Mouse (Mus musculus): ENCODE data around the gene Il21r. TPM values are rescaled to one million over a fixed set of nuclear protein-coding genes. Genes with fewer than 3 reads are reported as not detected.

Gene Il21r
- polyA plus RNA-seq, 1 experiment from 2014 or later = 0.40 TPM

DNA sequence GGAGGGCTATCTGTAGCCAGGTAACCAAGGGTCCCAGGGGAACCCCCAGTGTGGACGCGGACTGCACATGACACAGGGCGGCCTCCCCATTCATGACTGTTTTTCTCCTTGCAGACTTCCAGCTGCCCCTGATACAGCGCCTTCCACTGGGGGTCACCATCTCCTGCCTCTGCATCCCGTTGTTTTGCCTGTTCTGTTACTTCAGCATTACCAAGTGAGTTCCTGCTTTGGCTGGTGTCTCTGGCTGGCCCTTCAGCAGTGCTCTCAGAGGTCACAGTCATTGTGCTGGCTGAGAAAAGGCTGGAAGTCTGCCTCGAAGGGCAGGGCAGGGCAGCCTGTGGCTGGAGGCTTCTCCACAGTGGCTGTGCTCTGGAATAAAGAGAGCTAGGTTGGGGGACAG, 30.5 kb upstream of the Il21r start:
- Histone ChIP-seq H3K27me3 (ENCODE audit: control insufficient read depth, insufficient read depth, low read depth, low read length) (no peaks in the 10 kb centered on the region), H3K9me3 (ENCODE audit: control insufficient read depth, low read length) (no peaks in the 10 kb centered on the region), H3K4me2 (ENCODE audit: low read depth, low read length) (no peak overlapping the region), H3K27ac (ENCODE audit: low read length) (no peak overlapping the region), H3K4me3 (ENCODE audit: low read length) (no peak overlapping the region), H3K36me3 (ENCODE audit: control insufficient read depth, insufficient read depth, low read length) (0 out of 2 replicates have a peak, but pooled peaks cover 2% of the 10 kb centered on the region), H3K9ac (ENCODE audit: low read length) (no peak overlapping the region), H3K4me1 (replicated peaks; ENCODE audit: control insufficient read depth, insufficient read depth, low read length) (peaks cover 26% of the 10 kb centered on the region)
- ATAC-seq (ENCODE audit: low read depth) = no peak
- 65% methylated on average over 6 of the region's 6 CpGs for WGBS

DNA sequence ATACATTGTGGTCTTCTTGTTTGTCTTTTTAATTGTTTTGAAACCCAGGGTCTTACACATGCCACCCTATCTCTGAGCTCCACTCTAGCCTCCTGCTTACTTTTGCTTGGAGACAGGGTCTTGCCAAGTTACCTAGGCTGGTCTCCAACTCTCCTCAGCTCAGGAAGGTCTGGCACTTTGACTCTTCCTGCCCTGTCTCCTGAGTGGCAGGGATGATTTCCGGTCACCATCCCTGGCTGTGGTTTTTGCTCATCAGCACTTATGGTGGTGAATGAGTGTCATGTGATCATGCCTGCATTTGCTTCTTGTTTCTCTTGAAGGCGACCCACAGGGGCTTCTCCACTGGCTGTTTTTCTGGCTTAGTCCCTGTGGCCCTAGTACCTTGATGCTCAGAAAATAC, 29.4 kb upstream of the Il21r start:
- Histone ChIP-seq H3K9ac (ENCODE audit: low read length) (no peak overlapping the region), H3K4me1 (replicated peaks; ENCODE audit: control insufficient read depth, insufficient read depth, low read length) (peaks cover 31% of the 10 kb centered on the region), H3K4me2 (ENCODE audit: low read depth, low read length) (no peak overlapping the region), H3K9me3 (ENCODE audit: control insufficient read depth, low read length) (no peaks in the 10 kb centered on the region), H3K27ac (ENCODE audit: low read length) (no peak overlapping the region), H3K4me3 (ENCODE audit: low read length) (no peak overlapping the region), H3K36me3 (ENCODE audit: control insufficient read depth, insufficient read depth, low read length) (0 out of 2 replicates have a peak, but pooled peaks cover 2% of the 10 kb centered on the region), H3K27me3 (ENCODE audit: control insufficient read depth, insufficient read depth, low read depth, low read length) (no peaks in the 10 kb centered on the region)
- no peak for ATAC-seq (ENCODE audit: low read depth)
- WGBS = 66% methylated on average over 2 of the region's 2 CpGs

DNA sequence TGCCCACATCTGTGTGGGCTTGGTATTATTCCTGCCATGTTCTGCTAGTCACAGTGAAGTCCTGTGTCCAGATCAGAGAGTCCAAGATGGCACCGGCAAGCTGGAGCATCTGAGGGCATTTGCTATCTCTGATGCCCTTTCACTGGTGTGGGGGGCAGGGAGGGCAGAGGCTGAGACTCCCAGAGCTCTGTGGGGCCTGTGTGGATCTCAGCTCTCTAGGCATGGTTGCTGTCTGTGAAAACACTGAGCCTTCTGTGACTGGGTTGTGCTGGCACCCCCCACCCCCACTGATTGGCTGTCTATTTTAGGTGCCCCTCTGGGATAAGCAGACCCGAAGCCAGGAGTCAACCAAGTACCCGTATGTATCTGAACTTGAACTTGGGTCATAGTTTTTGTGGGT, 28.4 kb upstream of the Il21r start:
- 76% methylated on average over 3 of the region's 3 CpGs for WGBS
- H3K4me2 ChIP-seq (ENCODE audit: low read depth, low read length) = no peak overlapping the region
- no peak for ATAC-seq (ENCODE audit: low read depth)
- no peak overlapping the region for H3K27ac ChIP-seq (ENCODE audit: low read length)
- no peaks in the 10 kb centered on the region for H3K9me3 ChIP-seq (ENCODE audit: control insufficient read depth, low read length)
- 0 out of 2 replicates have a peak, but pooled peaks cover 2% of the 10 kb centered on the region for H3K36me3 ChIP-seq (ENCODE audit: control insufficient read depth, insufficient read depth, low read length)
- no peak overlapping the region for H3K9ac ChIP-seq (ENCODE audit: low read length)
- peaks cover 31% of the 10 kb centered on the region for H3K4me1 ChIP-seq (replicated peaks; ENCODE audit: control insufficient read depth, insufficient read depth, low read length)
- no peak overlapping the region for H3K4me3 ChIP-seq (ENCODE audit: low read length)
- H3K27me3 ChIP-seq (ENCODE audit: control insufficient read depth, insufficient read depth, low read depth, low read length) = no peaks in the 10 kb centered on the region

DNA sequence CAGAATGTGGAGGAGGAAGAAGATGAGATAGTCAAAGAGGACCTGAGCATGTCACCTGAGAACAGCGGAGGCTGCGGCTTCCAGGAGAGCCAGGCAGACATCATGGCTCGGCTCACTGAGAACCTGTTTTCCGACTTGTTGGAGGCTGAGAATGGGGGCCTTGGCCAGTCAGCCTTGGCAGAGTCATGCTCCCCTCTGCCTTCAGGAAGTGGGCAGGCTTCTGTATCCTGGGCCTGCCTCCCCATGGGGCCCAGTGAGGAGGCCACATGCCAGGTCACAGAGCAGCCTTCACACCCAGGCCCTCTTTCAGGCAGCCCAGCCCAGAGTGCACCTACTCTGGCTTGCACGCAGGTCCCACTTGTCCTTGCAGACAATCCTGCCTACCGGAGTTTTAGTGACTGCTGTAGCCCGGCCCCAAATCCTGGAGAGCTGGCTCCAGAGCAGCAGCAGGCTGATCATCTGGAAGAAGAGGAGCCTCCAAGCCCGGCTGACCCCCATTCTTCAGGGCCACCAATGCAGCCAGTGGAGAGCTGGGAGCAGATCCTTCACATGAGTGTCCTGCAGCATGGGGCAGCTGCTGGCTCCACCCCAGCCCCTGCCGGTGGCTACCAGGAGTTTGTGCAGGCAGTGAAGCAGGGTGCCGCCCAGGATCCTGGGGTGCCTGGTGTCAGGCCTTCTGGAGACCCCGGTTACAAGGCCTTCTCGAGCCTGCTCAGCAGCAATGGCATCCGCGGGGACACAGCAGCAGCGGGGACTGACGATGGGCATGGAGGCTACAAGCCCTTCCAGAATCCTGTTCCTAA, 27.3 kb upstream of the Il21r start:
- Histone ChIP-seq H3K27ac (ENCODE audit: low read length) (no peak overlapping the region), H3K9ac (ENCODE audit: low read length) (no peak overlapping the region), H3K4me1 (replicated peaks; ENCODE audit: control insufficient read depth, insufficient read depth, low read length) (peaks cover 38% of the 10 kb centered on the region), H3K4me3 (ENCODE audit: low read length) (no peak overlapping the region), H3K36me3 (ENCODE audit: control insufficient read depth, insufficient read depth, low read length) (0 out of 2 replicates have a peak, but pooled peaks cover 2% of the 10 kb centered on the region), H3K4me2 (ENCODE audit: low read depth, low read length) (no peak overlapping the region), H3K27me3 (ENCODE audit: control insufficient read depth, insufficient read depth, low read depth, low read length) (no peaks in the 10 kb centered on the region), H3K9me3 (ENCODE audit: control insufficient read depth, low read length) (no peaks in the 10 kb centered on the region)
- WGBS = 69% methylated on average over 16 of the region's 16 CpGs
- ATAC-seq (ENCODE audit: low read depth) = no peak

DNA sequence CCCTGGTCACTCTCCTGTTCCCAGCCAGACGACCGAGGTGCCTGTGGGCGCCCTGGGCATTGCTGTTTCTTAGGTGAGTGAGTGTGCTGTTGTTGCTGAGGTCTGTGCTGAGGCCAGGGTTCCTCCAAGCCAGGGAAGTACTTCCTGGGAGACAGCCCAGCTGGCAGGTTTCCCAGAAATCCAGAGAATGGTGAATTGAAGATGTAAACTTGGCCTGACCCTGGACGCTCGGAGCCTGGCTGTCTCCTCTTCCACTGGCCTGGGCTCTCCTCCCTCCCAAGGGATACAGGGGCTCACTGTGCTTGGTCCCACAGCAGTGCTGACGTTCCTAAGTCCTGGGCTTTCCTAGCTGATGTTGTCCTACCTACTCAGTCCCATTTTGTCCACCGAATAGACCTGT, 26.2 kb upstream of the Il21r start:
- no peaks in the 10 kb centered on the region for H3K9me3 ChIP-seq (ENCODE audit: control insufficient read depth, low read length)
- H3K36me3 ChIP-seq (ENCODE audit: control insufficient read depth, insufficient read depth, low read length) = no peaks in the 10 kb centered on the region
- H3K27me3 ChIP-seq (ENCODE audit: control insufficient read depth, insufficient read depth, low read depth, low read length) = no peaks in the 10 kb centered on the region
- no peak overlapping the region for H3K4me3 ChIP-seq (ENCODE audit: low read length)
- peaks cover 42% of the 10 kb centered on the region for H3K4me1 ChIP-seq (replicated peaks; ENCODE audit: control insufficient read depth, insufficient read depth, low read length)
- peak; percentile 68 for ATAC-seq (ENCODE audit: low read depth)
- H3K27ac ChIP-seq (ENCODE audit: low read length) = peak overlapping the region; percentile 55
- WGBS = 38% methylated on average over 7 of the region's 7 CpGs
- no peak overlapping the region; the same call in 1 of the 2 replicates for H3K9ac ChIP-seq (ENCODE audit: low read length)
- no peak overlapping the region for H3K4me2 ChIP-seq (ENCODE audit: low read depth, low read length)

DNA sequence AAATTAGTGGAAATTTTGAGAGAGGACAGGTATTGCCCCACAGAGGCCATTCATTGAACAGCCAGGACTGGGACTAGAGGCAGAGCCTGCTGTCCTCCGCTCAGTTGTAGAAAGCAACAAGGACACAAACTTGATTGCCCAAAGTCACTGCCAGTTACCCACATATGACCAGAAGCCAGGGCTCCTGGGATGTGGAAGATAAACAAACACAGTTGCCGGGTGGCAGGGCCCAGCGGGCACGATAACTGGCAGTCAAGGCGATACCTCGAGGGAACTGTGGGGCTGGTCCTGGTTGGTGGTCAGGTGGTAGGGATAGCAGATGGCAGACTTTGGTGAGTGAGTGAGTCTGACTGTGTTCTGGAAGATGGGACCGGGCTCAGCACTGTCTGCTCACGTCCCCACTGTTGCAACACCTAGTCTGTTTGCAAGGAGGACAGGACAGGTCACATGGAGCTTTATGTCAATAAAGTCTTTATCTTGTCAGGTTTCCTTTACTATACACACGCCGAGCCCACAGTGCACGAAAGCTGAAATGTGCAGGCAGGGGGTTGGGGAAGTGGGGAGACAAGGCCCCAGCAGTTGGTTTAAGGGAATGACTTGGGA, 25.6 kb upstream of the Il21r start:
- Histone ChIP-seq H3K4me1 (replicated peaks; ENCODE audit: control insufficient read depth, insufficient read depth, low read length) (peaks cover 41% of the 10 kb centered on the region), H3K4me2 (ENCODE audit: low read depth, low read length) (no peak overlapping the region), H3K27ac (ENCODE audit: low read length) (peak overlapping the region; percentile 55; the same call in 1 of the 2 replicates), H3K36me3 (ENCODE audit: control insufficient read depth, insufficient read depth, low read length) (no peaks in the 10 kb centered on the region), H3K27me3 (ENCODE audit: control insufficient read depth, insufficient read depth, low read depth, low read length) (no peaks in the 10 kb centered on the region), H3K9ac (ENCODE audit: low read length) (no peak overlapping the region), H3K9me3 (ENCODE audit: control insufficient read depth, low read length) (no peaks in the 10 kb centered on the region), H3K4me3 (ENCODE audit: low read length) (no peak overlapping the region)
- 63% methylated on average over 11 of the region's 11 CpGs for WGBS
- no peak for ATAC-seq (ENCODE audit: low read depth)

DNA sequence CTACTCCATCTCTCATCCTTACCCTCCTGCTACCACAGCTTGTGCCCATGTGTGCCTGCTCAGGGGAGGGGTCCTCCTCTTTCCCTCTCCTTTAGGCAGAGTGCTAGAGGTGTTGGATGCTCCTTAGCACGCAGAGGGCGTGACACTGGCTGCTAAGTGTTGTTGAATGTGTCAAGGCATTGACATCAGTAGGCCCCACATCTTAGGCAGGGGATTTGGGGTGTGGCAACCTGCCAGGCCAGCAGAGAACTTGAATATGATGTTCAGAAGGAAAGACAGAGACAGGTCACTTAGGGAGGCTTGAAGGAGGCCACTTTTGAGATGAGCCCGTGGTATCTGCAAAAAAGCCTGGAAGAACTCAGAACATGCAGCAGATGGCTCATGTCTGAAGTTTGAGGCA, 25.1 kb upstream of the Il21r start:
- 51% methylated on average over 3 of the region's 3 CpGs for WGBS
- Histone ChIP-seq H3K27ac (ENCODE audit: low read length) (no peak overlapping the region), H3K4me2 (ENCODE audit: low read depth, low read length) (no peak overlapping the region), H3K4me3 (ENCODE audit: low read length) (no peak overlapping the region), H3K9ac (ENCODE audit: low read length) (no peak overlapping the region), H3K4me1 (replicated peaks; ENCODE audit: control insufficient read depth, insufficient read depth, low read length) (peaks cover 36% of the 10 kb centered on the region), H3K27me3 (ENCODE audit: control insufficient read depth, insufficient read depth, low read depth, low read length) (no peaks in the 10 kb centered on the region), H3K36me3 (ENCODE audit: control insufficient read depth, insufficient read depth, low read length) (no peaks in the 10 kb centered on the region), H3K9me3 (ENCODE audit: control insufficient read depth, low read length) (no peaks in the 10 kb centered on the region)
- no peak for ATAC-seq (ENCODE audit: low read depth)

DNA sequence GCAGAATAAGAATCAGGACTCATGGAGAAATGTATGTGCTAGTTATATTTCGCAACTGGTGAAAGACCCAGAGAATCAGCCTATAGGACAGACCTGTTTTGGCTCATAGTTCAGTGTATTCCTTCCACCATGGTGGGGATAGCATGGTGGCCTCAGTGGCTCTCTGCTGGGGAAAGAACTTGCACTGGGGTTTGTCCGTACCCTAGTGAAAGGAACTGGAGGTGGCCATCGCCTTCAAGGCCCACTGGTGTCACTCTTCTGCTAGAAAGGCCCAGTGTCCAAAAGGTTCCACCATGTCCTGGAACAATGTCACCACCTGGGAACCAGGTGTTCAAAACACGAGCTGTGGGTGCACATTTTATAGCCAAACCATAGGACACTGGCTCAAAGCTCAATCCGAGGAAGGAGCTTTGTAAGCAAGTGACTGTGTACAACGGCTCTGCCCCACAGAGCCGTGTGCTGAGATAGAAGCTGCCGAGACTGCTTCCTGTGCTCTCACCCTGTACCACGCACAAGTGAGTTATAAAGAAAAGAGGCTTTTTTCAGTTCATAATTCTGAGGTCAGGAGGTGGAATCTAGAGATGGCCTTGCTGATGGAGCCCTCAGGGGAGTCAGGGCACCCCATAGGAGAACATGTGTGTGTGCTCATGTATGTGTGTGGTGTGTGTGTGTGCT, 23.5 kb upstream of the Il21r start:
- H3K4me1 ChIP-seq (replicated peaks; ENCODE audit: control insufficient read depth, insufficient read depth, low read length) = peaks cover 36% of the 10 kb centered on the region
- H3K27ac ChIP-seq (ENCODE audit: low read length) = no peak overlapping the region
- no peaks in the 10 kb centered on the region for H3K36me3 ChIP-seq (ENCODE audit: control insufficient read depth, insufficient read depth, low read length)
- H3K4me2 ChIP-seq (ENCODE audit: low read depth, low read length) = no peak overlapping the region
- no peak overlapping the region for H3K9ac ChIP-seq (ENCODE audit: low read length)
- H3K9me3 ChIP-seq (ENCODE audit: control insufficient read depth, low read length) = no peaks in the 10 kb centered on the region
- no peaks in the 10 kb centered on the region for H3K27me3 ChIP-seq (ENCODE audit: control insufficient read depth, insufficient read depth, low read depth, low read length)
- no peak for ATAC-seq (ENCODE audit: low read depth)
- H3K4me3 ChIP-seq (ENCODE audit: low read length) = no peak overlapping the region
- 71% methylated on average over 9 of the region's 9 CpGs for WGBS

DNA sequence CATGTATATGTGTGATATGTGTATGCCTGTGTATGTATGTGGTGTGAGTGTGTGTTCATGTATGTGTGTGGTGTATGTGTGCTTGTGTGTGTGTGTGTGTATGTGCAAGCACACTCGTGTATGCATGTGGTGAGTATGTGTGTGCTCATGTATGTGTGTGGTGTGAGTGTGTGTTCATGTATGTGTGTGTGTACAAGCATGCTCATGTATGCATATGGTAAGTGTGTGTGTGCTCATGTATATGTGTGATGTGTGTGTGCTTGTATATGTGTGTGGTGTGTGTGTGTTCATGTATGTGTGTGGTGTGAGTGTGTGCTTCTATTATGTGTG, 23.0 kb upstream of the Il21r start:
- Histone ChIP-seq H3K9ac (ENCODE audit: low read length) (no peak overlapping the region), H3K36me3 (ENCODE audit: control insufficient read depth, insufficient read depth, low read length) (no peaks in the 10 kb centered on the region), H3K4me2 (ENCODE audit: low read depth, low read length) (no peak overlapping the region), H3K4me1 (replicated peaks; ENCODE audit: control insufficient read depth, insufficient read depth, low read length) (peaks cover 36% of the 10 kb centered on the region), H3K27ac (ENCODE audit: low read length) (no peak overlapping the region), H3K4me3 (ENCODE audit: low read length) (no peak overlapping the region), H3K27me3 (ENCODE audit: control insufficient read depth, insufficient read depth, low read depth, low read length) (no peaks in the 10 kb centered on the region), H3K9me3 (ENCODE audit: control insufficient read depth, low read length) (no peaks in the 10 kb centered on the region)
- WGBS = 86% methylated on average over 1 of the region's 1 CpGs
- no peak for ATAC-seq (ENCODE audit: low read depth)
